9 mouse cellular contexts compared by ENCODE assay signal in the genomic region with DNA sequence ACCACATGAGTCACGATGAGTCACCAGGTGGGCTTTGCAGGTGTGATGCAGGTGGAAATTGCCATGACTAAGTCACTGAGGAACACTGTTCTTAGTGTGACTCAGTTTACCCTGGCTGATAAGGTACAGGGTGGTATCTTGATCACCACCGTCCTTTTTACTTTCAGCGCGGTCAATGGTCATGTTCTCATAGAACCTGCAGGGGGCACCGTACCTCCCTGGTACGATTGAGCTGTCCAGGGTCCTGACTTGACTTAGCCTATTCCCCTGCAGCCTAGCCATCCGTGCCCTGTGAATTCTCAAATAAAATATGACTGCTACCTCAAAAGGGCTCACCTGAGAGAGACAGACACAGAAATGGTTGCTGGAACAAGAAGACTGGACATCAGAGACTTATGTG. TPM values are rescaled to one million over a fixed set of nuclear protein-coding genes. Genes with fewer than 3 reads are reported as not detected.
DNase-seq lines count a peak whose midpoint lies in the region; ATAC-seq and TF ChIP-seq lines count a peak whose summit lies in the region.
"Had no signal": no experiment of that assay in that cellular context is flagged by ENCODE, and none has a peak within 500 bp of the region (broad histone marks: within the 10 kb centered on the region; RNA-seq: fewer than 3 reads in every experiment).

No protein-coding gene starts in this region.

- WGBS in heart, postnatal 0 days: 12% methylated on average over 7 of the region's 7 CpGs
- 15% methylated on average over 7 of the region's 7 CpGs for WGBS in heart, embryonic 11.5 days (ENCODE audit: insufficient replicate concordance)
- WGBS in kidney, adult 2 months: 10% methylated on average over 7 of the region's 7 CpGs

- TF ChIP-seq CTCF in heart, postnatal 0 days (IDR thresholded peaks at IDR 0.05; ENCODE audit: low read depth): peak; percentile 83
- peak; percentile 44 for TF ChIP-seq CTCF in C2C12 (IDR thresholded peaks at IDR 0.05; ENCODE audit: control insufficient read depth, insufficient read depth, insufficient read length)
- TF ChIP-seq CTCF in kidney, adult 2 months (conservative IDR thresholded peaks at IDR 0.05; ENCODE audit: insufficient read depth, insufficient read length, low read depth, low read length): peak; percentile 83

- ATAC-seq in heart, postnatal 0 days (ENCODE audit: insufficient read depth, low read depth): no peak
- ATAC-seq in heart, embryonic 11.5 days (replicated peaks; ENCODE audit: insufficient number of reproducible peaks, low FRiP score, low TSS enrichment): no peak

- TF ChIP-seq POLR2A in kidney, adult 2 months (IDR thresholded peaks at IDR 0.05; ENCODE audit: low read depth, low read length): no peak

- no peaks in the 10 kb centered on the region for H3K36me3 ChIP-seq in heart, postnatal 0 days (replicated peaks; ENCODE audit: control insufficient read depth, insufficient read depth, low read length)
- H3K36me3 ChIP-seq in heart, embryonic 11.5 days (ENCODE audit: control insufficient read depth, insufficient read depth, low read length): no peaks in the 10 kb centered on the region
- H3K36me3 ChIP-seq in C2C12 (ENCODE audit: control insufficient read depth, insufficient read depth): no peaks in the 10 kb centered on the region
- H3K36me3 ChIP-seq in kidney, adult 2 months (ENCODE audit: control insufficient read depth, insufficient read depth, low read length): no peaks in the 10 kb centered on the region
- H3K36me3 ChIP-seq: lung, embryonic 15.5 days had no signal

- H3K9me3 ChIP-seq in heart, postnatal 0 days (replicated peaks; ENCODE audit: control insufficient read depth, low read length): no peaks in the 10 kb centered on the region
- H3K9me3 ChIP-seq in heart, embryonic 11.5 days (replicated peaks; ENCODE audit: control insufficient read depth, low read length): no peaks in the 10 kb centered on the region
- H3K9me3 ChIP-seq: lung, embryonic 15.5 days had no signal

- no peaks in the 10 kb centered on the region for H3K79me2 ChIP-seq in C2C12 (ENCODE audit: control insufficient read depth, insufficient read depth)

- peaks cover 66% of the 10 kb centered on the region for H3K27me3 ChIP-seq in heart, postnatal 0 days (ENCODE audit: control insufficient read depth, insufficient read depth, low read length)
- peaks cover 73% of the 10 kb centered on the region for H3K27me3 ChIP-seq in heart, embryonic 11.5 days (ENCODE audit: control insufficient read depth, insufficient read depth, low read length)
- peaks cover 54% of the 10 kb centered on the region for H3K27me3 ChIP-seq in C2C12 (ENCODE audit: control insufficient read depth, insufficient read depth, insufficient read length)
- H3K27me3 ChIP-seq in kidney, adult 2 months (replicated peaks; ENCODE audit: control insufficient read depth, insufficient read depth, low read length): no peaks in the 10 kb centered on the region

- no peak overlapping the region for H3K4me3 ChIP-seq in heart, postnatal 0 days (ENCODE audit: low read depth, low read length)
- H3K4me3 ChIP-seq in heart, embryonic 11.5 days (ENCODE audit: low read depth, low read length): no peak overlapping the region
- H3K4me3 ChIP-seq in C2C12 (ENCODE audit: insufficient read depth, poor library complexity, severe bottlenecking): no peak overlapping the region
- no peak overlapping the region for H3K4me3 ChIP-seq in kidney, adult 2 months (ENCODE audit: insufficient read depth, low read depth, low read length)
- H3K4me3 ChIP-seq: lung, embryonic 15.5 days had no signal

- H3K79me3 ChIP-seq in C2C12 (ENCODE audit: low read depth): no peaks in the 10 kb centered on the region

- TF ChIP-seq EP300 in heart, postnatal 0 days (IDR thresholded peaks at IDR 0.05; ENCODE audit: low read depth): no peak

- H3K4me1 ChIP-seq in heart, postnatal 0 days (ENCODE audit: control insufficient read depth, insufficient read depth): no peaks in the 10 kb centered on the region
- H3K4me1 ChIP-seq in heart, embryonic 11.5 days (ENCODE audit: control insufficient read depth, insufficient read depth, low read length): no peaks in the 10 kb centered on the region
- no peaks in the 10 kb centered on the region for H3K4me1 ChIP-seq in kidney, adult 2 months (ENCODE audit: control insufficient read depth, insufficient read depth, low read length)
- H3K4me1 ChIP-seq: lung, embryonic 15.5 days had no signal

- no peak overlapping the region for H3ac ChIP-seq in C2C12 (ENCODE audit: control insufficient read depth, insufficient read length, low read depth)

- H3K9ac ChIP-seq in heart, postnatal 0 days (replicated peaks; ENCODE audit: low read depth, low read length): no peak overlapping the region
- H3K9ac ChIP-seq in heart, embryonic 11.5 days (ENCODE audit: low read depth, low read length): no peak overlapping the region
- H3K9ac ChIP-seq: lung, embryonic 15.5 days had no signal

- H3K4me2 ChIP-seq in heart, postnatal 0 days (ENCODE audit: low read depth, low read length): no peak overlapping the region
- no peak overlapping the region for H3K4me2 ChIP-seq in heart, embryonic 11.5 days
- H3K4me2 ChIP-seq: lung, embryonic 15.5 days had no signal

- H3K27ac ChIP-seq in heart, postnatal 0 days (ENCODE audit: low read depth): no peak overlapping the region
- H3K27ac ChIP-seq in heart, embryonic 11.5 days (ENCODE audit: low read depth, low read length): no peak overlapping the region
- no peak overlapping the region for H3K27ac ChIP-seq in kidney, adult 2 months (ENCODE audit: insufficient read depth, low read depth, low read length)
- H3K27ac ChIP-seq: lung, embryonic 15.5 days had no signal

- peak; percentile 80 for DNase-seq in heart, postnatal 0 days (ENCODE audit: low spot score)
- peak; percentile 60 for DNase-seq in adrenal gland, postnatal 25 days
- peak; percentile 43 for DNase-seq in kidney, adult 2 months
- peak; percentile 89 for DNase-seq in mesoderm, embryonic 11.5 days (ENCODE audit: low read depth, low spot score)
- no peak for DNase-seq in right cerebral cortex, adult 18-20 months
- no peak for DNase-seq in cerebellum, adult 9-10 months

TF ChIP-seq in C2C12, 6 proteins besides CTCF, POLR2A, EP300 and RAD21:
- no peak for TF ChIP-seq USF1 (IDR thresholded peaks at IDR 0.05; ENCODE audit: low read depth)
- TF ChIP-seq FOSL1 (IDR thresholded peaks at IDR 0.05; ENCODE audit: insufficient read depth, low read length, poor library complexity, severe bottlenecking): no peak
- TF ChIP-seq MYOG (IDR thresholded peaks at IDR 0.05; ENCODE audit: control insufficient read depth, extremely low read depth, insufficient read length): no peak
- no peak for TF ChIP-seq MAX (IDR thresholded peaks at IDR 0.05)
TF ChIP-seq in C2C12: peak in this region for 0.

RNA-seq across cellular contexts. Expression of gene C1qa, which starts 8.4 kb away (rescaled TPM):
- total RNA-seq in heart, postnatal 0 days (2014; rRNA removed; ENCODE audit: low replicate concordance): 40.9 and 50.6 TPM in 2 replicates
- 25.9 and 27.6 TPM in 2 replicates for polyA plus RNA-seq in heart, postnatal 0 days (2015; fragmentation: Nextera tagmentation; extraction: Ambion mirVana)
- polyA plus RNA-seq in heart, embryonic 11.5 days (2014; fragmentation: Nextera tagmentation; extraction: Ambion mirVana): 8.1 and 8.8 TPM in 2 replicates
- not detected for polyA plus RNA-seq in C2C12 (2012; fragmentation: generic; extraction: Trizol)
- total RNA-seq in adrenal gland, postnatal 25 days (2021): 21.3 and 28.7 TPM in 2 replicates
- polyA plus RNA-seq in kidney, adult 2 months (2012; rRNA removed): 36.1 and 43.7 TPM in 2 replicates

RNA-seq across cellular contexts. Expression of gene C1qc, which starts 14.2 kb away (rescaled TPM):
- 31.1 and 49.2 TPM in 2 replicates for total RNA-seq in heart, postnatal 0 days (2014; rRNA removed; ENCODE audit: low replicate concordance)
- 19.3 and 22.4 TPM in 2 replicates for polyA plus RNA-seq in heart, postnatal 0 days (2015; fragmentation: Nextera tagmentation; extraction: Ambion mirVana)
- polyA plus RNA-seq in heart, embryonic 11.5 days (2014; fragmentation: Nextera tagmentation; extraction: Ambion mirVana): 7.1 and 7.4 TPM in 2 replicates
- polyA plus RNA-seq in C2C12 (2012; fragmentation: generic; extraction: Trizol): not detected
- 18.2 and 22.5 TPM in 2 replicates for total RNA-seq in adrenal gland, postnatal 25 days (2021)
- 42.7 and 51.9 TPM in 2 replicates for polyA plus RNA-seq in kidney, adult 2 months (2012; rRNA removed)

RNA-seq across cellular contexts. Expression of gene C1qb, which starts 21.0 kb away (rescaled TPM):
- 38.7 and 64.1 TPM in 2 replicates for total RNA-seq in heart, postnatal 0 days (2014; rRNA removed; ENCODE audit: low replicate concordance)
- polyA plus RNA-seq in heart, postnatal 0 days (2015; fragmentation: Nextera tagmentation; extraction: Ambion mirVana): 37.2 and 39.8 TPM in 2 replicates
- 14.8 and 17.0 TPM in 2 replicates for polyA plus RNA-seq in heart, embryonic 11.5 days (2014; fragmentation: Nextera tagmentation; extraction: Ambion mirVana)
- not detected for polyA plus RNA-seq in C2C12 (2012; fragmentation: generic; extraction: Trizol)
- total RNA-seq in adrenal gland, postnatal 25 days (2021): 24.4 and 28.3 TPM in 2 replicates
- 52.2 and 58.5 TPM in 2 replicates for polyA plus RNA-seq in kidney, adult 2 months (2012; rRNA removed)

RNA-seq across cellular contexts. Expression of gene Epha8, which starts 49.6 kb away (rescaled TPM):
- 0.08 and 0.19 TPM in 2 replicates for total RNA-seq in heart, postnatal 0 days (2014; rRNA removed; ENCODE audit: low replicate concordance)
- not detected in 2 replicates for polyA plus RNA-seq in heart, postnatal 0 days (2015; fragmentation: Nextera tagmentation; extraction: Ambion mirVana)
- polyA plus RNA-seq in heart, embryonic 11.5 days (2014; fragmentation: Nextera tagmentation; extraction: Ambion mirVana): 0.24 TPM in 1 of 2 replicates, not detected in the other
- polyA plus RNA-seq in C2C12 (2012; fragmentation: generic; extraction: Trizol): 0.01 TPM
- 0.33 and 0.43 TPM in 2 replicates for total RNA-seq in adrenal gland, postnatal 25 days (2021)
- polyA plus RNA-seq in kidney, adult 2 months (2012; rRNA removed): 0.04 and 0.06 TPM in 2 replicates

Comparison
In these comparisons a context has a peak if more than half of its experiments do, and no peak if none do; other contexts are left out.
1. DNase-seq: peak in heart, postnatal 0 days (single experiment), adrenal gland, postnatal 25 days (single experiment), kidney, adult 2 months (single experiment) and mesoderm, embryonic 11.5 days (single experiment); none in right cerebral cortex, adult 18-20 months (single experiment) and cerebellum, adult 9-10 months (single experiment).
2. RNA of gene C1qb, which starts 21.0 kb away (polyA plus RNA-seq): 52.2 to 58.5 TPM in kidney, adult 2 months, 37.2 to 39.8 TPM in heart, postnatal 0 days and 14.8 to 17.0 TPM in heart, embryonic 11.5 days; not detected in C2C12 (single experiment); every median in the first group is over 10 times any median in the second.
3. Peak in every context shown above with its lines, with median percentiles within 50 percentile points of each other: CTCF ChIP-seq.